Comparison of ENCODE assay signal across 8 mouse cellular contexts in the genomic region with DNA sequence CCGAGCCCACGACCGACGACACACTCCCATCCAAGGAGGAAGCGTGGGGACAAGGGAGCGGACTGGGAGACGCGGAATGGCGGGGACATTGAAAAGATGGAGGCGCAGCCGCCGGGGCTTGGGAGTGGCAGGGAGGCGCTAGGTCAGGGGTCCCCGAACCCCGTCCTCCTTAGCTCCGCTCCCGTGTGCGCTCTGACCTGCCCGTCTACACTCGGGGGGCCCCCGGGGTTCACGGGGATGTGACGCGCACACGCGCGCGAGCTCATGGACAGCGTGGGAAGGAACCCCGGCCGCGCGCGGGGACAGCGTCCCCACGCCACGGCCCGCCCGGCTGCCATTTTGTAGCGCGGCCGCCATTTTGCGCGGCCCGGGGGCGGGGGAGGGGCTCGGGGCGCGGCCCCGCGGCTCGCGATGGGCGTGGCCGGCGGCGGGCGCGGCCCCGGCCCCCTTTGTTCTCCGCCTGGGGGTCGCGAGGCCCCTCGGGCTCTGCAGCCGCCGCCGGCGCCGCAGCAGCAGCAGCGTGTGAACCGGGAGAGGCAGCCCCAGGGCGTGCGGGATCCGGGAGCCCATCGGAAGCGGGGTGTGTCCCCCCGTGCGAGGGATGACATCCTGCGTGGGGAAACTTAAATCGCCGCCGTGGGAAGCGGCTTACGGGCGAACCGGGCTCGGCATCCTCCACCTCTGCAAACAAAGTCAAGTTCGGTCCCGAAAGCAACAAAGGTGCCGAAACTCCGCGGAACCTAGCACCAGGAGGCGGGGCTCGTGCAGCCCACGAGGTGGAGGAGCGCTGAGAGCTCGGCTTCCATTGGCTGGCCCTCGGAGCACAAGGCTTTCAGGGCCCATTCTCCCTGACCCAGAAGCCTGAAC. TPM values are rescaled to one million over a fixed set of nuclear protein-coding genes. Genes with fewer than 3 reads are reported as not detected.
A peak's percentile ranks its signal among the peaks of the same experiment; 100 is the strongest.
DNase-seq lines count a peak whose midpoint lies in the region; ATAC-seq lines count a peak whose summit lies in the region.

No protein-coding gene starts in this region.

- peak overlapping the region; percentile 98 for H3K4me2 ChIP-seq in forebrain, embryonic 11.5 days (ENCODE audit: low read depth, low read length, severe bottlenecking)
- peak overlapping the region; percentile 79 for H3K4me2 ChIP-seq in heart, embryonic 16.5 days (ENCODE audit: low read depth, low read length)
- peak overlapping the region; percentile 96 for H3K4me2 ChIP-seq in liver, embryonic 15.5 days
- H3K4me2 ChIP-seq in neural tube, embryonic 12.5 days (replicated peaks), result peak overlapping the region; percentile 91

- peak; percentile 73 for DNase-seq in c-Kit-negative CD71-positive TER-119-positive erythroid progenitor cells, embryonic 14.5 days (ENCODE audit: low read depth, low spot score)
- peak; percentile 95 for DNase-seq in forebrain, embryonic 11.5 days (ENCODE audit: low spot score)
- peak; percentile 90 for DNase-seq in kidney, postnatal 36 days
- DNase-seq in telencephalon, adult 2 months (ENCODE audit: low read depth, low spot score), result peak; percentile 81

- peak; percentile 72 for ATAC-seq in CD4-positive, CD25-positive, alpha-beta regulatory T cell, adult 4 months
- ATAC-seq in forebrain, embryonic 11.5 days (replicated peaks; ENCODE audit: low FRiP score), result peak; percentile 89
- ATAC-seq in heart, embryonic 16.5 days (replicated peaks; ENCODE audit: extremely low read depth, insufficient read depth, low FRiP score), result peak; percentile 80
- ATAC-seq in liver, embryonic 15.5 days (ENCODE audit: insufficient read depth), result peak; percentile 70
- peak; percentile 86 for ATAC-seq in neural tube, embryonic 12.5 days (ENCODE audit: low FRiP score, low read depth)

- H3K36me3 ChIP-seq in forebrain, embryonic 11.5 days (ENCODE audit: control insufficient read depth, insufficient read depth, low read length), result no peaks in the 10 kb centered on the region
- no peaks in the 10 kb centered on the region for H3K36me3 ChIP-seq in heart, embryonic 16.5 days (ENCODE audit: control insufficient read depth, insufficient read depth)
- no peaks in the 10 kb centered on the region for H3K36me3 ChIP-seq in liver, embryonic 15.5 days (replicated peaks)
- H3K36me3 ChIP-seq in neural tube, embryonic 12.5 days, result no peaks in the 10 kb centered on the region

- peak overlapping the region; percentile 99 for H3K27ac ChIP-seq in forebrain, embryonic 11.5 days (ENCODE audit: low read depth, low read length)
- H3K27ac ChIP-seq in heart, embryonic 16.5 days (ENCODE audit: low read length), result peak overlapping the region; percentile 100
- peak overlapping the region; percentile 97 for H3K27ac ChIP-seq in liver, embryonic 15.5 days (replicated peaks)
- H3K27ac ChIP-seq in neural tube, embryonic 12.5 days, result peak overlapping the region; percentile 99

- H3K4me1 ChIP-seq in forebrain, embryonic 11.5 days (replicated peaks; ENCODE audit: control insufficient read depth, insufficient read depth, low read length), result peaks cover 3% of the 10 kb centered on the region; the same call in 1 of the 2 replicates
- peaks cover 12% of the 10 kb centered on the region for H3K4me1 ChIP-seq in heart, embryonic 16.5 days (ENCODE audit: control insufficient read depth, insufficient read depth, low read length)
- H3K4me1 ChIP-seq in liver, embryonic 15.5 days (replicated peaks), result peaks cover 37% of the 10 kb centered on the region
- H3K4me1 ChIP-seq in neural tube, embryonic 12.5 days, result peaks cover 11% of the 10 kb centered on the region

- no peaks in the 10 kb centered on the region for H3K27me3 ChIP-seq in forebrain, embryonic 11.5 days (ENCODE audit: control insufficient read depth, insufficient read depth, low read length)
- H3K27me3 ChIP-seq in heart, embryonic 16.5 days (ENCODE audit: control insufficient read depth, insufficient read depth, low read length), result no peaks in the 10 kb centered on the region
- no peaks in the 10 kb centered on the region for H3K27me3 ChIP-seq in liver, embryonic 15.5 days
- no peaks in the 10 kb centered on the region for H3K27me3 ChIP-seq in neural tube, embryonic 12.5 days (replicated peaks)

- peak overlapping the region; percentile 97 for H3K9ac ChIP-seq in forebrain, embryonic 11.5 days (ENCODE audit: low read length)
- peak overlapping the region; percentile 99 for H3K9ac ChIP-seq in heart, embryonic 16.5 days (ENCODE audit: low read length)
- peak overlapping the region; percentile 83 for H3K9ac ChIP-seq in liver, embryonic 15.5 days
- H3K9ac ChIP-seq in neural tube, embryonic 12.5 days, result peak overlapping the region; percentile 88

- no peaks in the 10 kb centered on the region for H3K9me3 ChIP-seq in forebrain, embryonic 11.5 days (ENCODE audit: control insufficient read depth, low read length)
- no peaks in the 10 kb centered on the region for H3K9me3 ChIP-seq in heart, embryonic 16.5 days (replicated peaks; ENCODE audit: control insufficient read depth, low read length)
- no peaks in the 10 kb centered on the region for H3K9me3 ChIP-seq in liver, embryonic 15.5 days (replicated peaks)
- H3K9me3 ChIP-seq in neural tube, embryonic 12.5 days, result no peaks in the 10 kb centered on the region

- H3K4me3 ChIP-seq in forebrain, embryonic 11.5 days (ENCODE audit: low read depth, low read length), result peak overlapping the region; percentile 68
- peak overlapping the region; percentile 78 for H3K4me3 ChIP-seq in heart, embryonic 16.5 days (ENCODE audit: low read length)
- H3K4me3 ChIP-seq in liver, embryonic 15.5 days (replicated peaks), result peak overlapping the region; percentile 97
- peak overlapping the region; percentile 73 for H3K4me3 ChIP-seq in neural tube, embryonic 12.5 days

- WGBS in forebrain, embryonic 11.5 days, result under 1% methylated on average over 77 of the region's 98 CpGs
- under 1% methylated on average over 96 of the region's 98 CpGs for WGBS in heart, embryonic 16.5 days
- under 1% methylated on average over 89 of the region's 98 CpGs for WGBS in liver, embryonic 15.5 days (ENCODE audit: insufficient replicate concordance)
- under 1% methylated on average over 86 of the region's 98 CpGs for WGBS in neural tube, embryonic 12.5 days

RNA-seq across cellular contexts. Expression of a gene that starts 8.2 kb away (rescaled TPM):
- polyA plus RNA-seq in CD4-positive, CD25-positive, alpha-beta regulatory T cell, adult 4 months (2017; shearing (Covaris generic)), result 10 to 100 TPM; 12.1 to 18.5 TPM
- 17.1 and 19.2 TPM in 2 replicates for polyA plus RNA-seq in forebrain, embryonic 11.5 days (2014; fragmentation: Nextera tagmentation; extraction: Ambion mirVana)
- 5.2 and 7.1 TPM in 2 replicates for polyA plus RNA-seq in heart, embryonic 16.5 days (2015; fragmentation: Nextera tagmentation; extraction: Ambion mirVana)
- 4.7 and 5.6 TPM in 2 replicates for polyA plus RNA-seq in liver, embryonic 15.5 days (2015; fragmentation: Nextera tagmentation; extraction: Ambion mirVana)
- 21.1 and 21.3 TPM in 2 replicates for polyA plus RNA-seq in neural tube, embryonic 12.5 days (2016; fragmentation: Nextera tagmentation; extraction: Ambion mirVana)

RNA-seq across cellular contexts. Expression of a gene that starts 59.3 kb away (rescaled TPM):
- polyA plus RNA-seq in CD4-positive, CD25-positive, alpha-beta regulatory T cell, adult 4 months (2017; shearing (Covaris generic)), result under 1 TPM in 1 of 2 experiments, not detected in 1; 0.13 TPM
- polyA plus RNA-seq in forebrain, embryonic 11.5 days (2014; fragmentation: Nextera tagmentation; extraction: Ambion mirVana), result 21.4 and 24.8 TPM in 2 replicates
- 46.9 and 49.7 TPM in 2 replicates for polyA plus RNA-seq in heart, embryonic 16.5 days (2015; fragmentation: Nextera tagmentation; extraction: Ambion mirVana)
- 1.7 and 1.9 TPM in 2 replicates for polyA plus RNA-seq in liver, embryonic 15.5 days (2015; fragmentation: Nextera tagmentation; extraction: Ambion mirVana)
- 30.6 and 37.0 TPM in 2 replicates for polyA plus RNA-seq in neural tube, embryonic 12.5 days (2016; fragmentation: Nextera tagmentation; extraction: Ambion mirVana)

Comparison
In these comparisons a context has a peak if more than half of its experiments do, and no peak if none do; other contexts are left out.
1. Peak in every context shown above with its lines: DNase-seq, ATAC-seq, H3K4me3 ChIP-seq and H3K27ac ChIP-seq.